Mouse (Mus musculus): ENCODE measurements around the gene Tfap2e. TPM values are rescaled to one million over a fixed set of nuclear protein-coding genes. Genes with fewer than 3 reads are reported as not detected.

Tfap2e gene
- polyA plus RNA-seq, 1 experiment = not detected

DNA sequence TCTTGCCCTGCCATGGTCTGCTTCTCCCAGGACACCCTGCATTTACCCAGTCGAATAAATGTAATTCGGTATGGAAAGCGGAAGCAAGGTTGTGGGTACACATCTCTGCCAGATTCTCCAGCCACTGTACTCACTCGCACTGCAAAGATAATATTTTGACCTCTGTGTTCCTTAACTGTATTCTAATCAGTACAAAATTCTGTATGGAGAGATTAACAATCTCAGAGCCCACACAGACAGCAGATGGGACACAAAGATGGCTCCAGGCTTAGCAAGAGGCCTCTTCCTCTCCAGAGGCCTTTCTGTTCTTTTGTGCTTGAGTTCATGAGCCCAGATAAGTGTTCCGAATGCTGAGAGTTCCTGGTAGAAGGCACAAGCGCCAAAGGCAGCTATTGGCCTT, 37.8 kb upstream of the Tfap2e start:
- 95% methylated on average over 6 of the region's 6 CpGs for WGBS
- no peak overlapping the region for H3K27ac ChIP-seq (ENCODE audit: insufficient read depth, low read depth, low read length)
- no peak overlapping the region for H3K4me3 ChIP-seq (ENCODE audit: insufficient read depth, low read depth, low read length)
- TF ChIP-seq POLR2A (IDR thresholded peaks at IDR 0.05; ENCODE audit: low read depth, low read length) (no peak), CTCF (conservative IDR thresholded peaks at IDR 0.05; ENCODE audit: insufficient read depth, insufficient read length, low read depth, low read length) (no peak)
- H3K27me3 ChIP-seq (replicated peaks; ENCODE audit: control insufficient read depth, insufficient read depth, low read length) = no peaks in the 10 kb centered on the region
- no peak for DNase-seq
- no peaks in the 10 kb centered on the region for H3K36me3 ChIP-seq (ENCODE audit: control insufficient read depth, insufficient read depth, low read length)
- H3K4me1 ChIP-seq (ENCODE audit: control insufficient read depth, insufficient read depth, low read length) = no peaks in the 10 kb centered on the region

DNA sequence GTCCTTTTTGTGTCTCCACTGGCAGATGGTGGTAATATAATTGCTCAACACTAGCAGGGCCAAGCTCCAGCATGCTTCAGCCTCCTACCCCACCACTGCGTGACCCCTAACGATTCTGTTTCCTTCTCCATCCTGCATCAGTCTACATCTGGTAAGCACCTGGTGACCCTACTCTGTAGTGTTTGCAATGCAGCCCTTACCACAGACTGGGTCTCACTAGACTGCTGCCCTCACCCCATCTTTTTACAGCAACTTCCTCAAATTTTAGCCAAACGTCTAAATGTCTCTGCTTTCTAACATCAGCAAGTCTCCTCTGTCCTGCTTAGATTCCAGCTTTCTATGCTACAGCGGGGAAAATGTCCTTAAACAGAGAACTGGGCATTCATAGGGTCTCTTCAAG, 34.8 kb upstream of the Tfap2e start:
- no peaks in the 10 kb centered on the region for H3K27me3 ChIP-seq (replicated peaks; ENCODE audit: control insufficient read depth, insufficient read depth, low read length)
- H3K4me1 ChIP-seq (ENCODE audit: control insufficient read depth, insufficient read depth, low read length) = no peaks in the 10 kb centered on the region
- no peak overlapping the region for H3K27ac ChIP-seq (ENCODE audit: insufficient read depth, low read depth, low read length)
- H3K36me3 ChIP-seq (ENCODE audit: control insufficient read depth, insufficient read depth, low read length) = no peaks in the 10 kb centered on the region
- DNase-seq = no peak
- WGBS = 89% methylated on average over 4 of the region's 4 CpGs
- H3K4me3 ChIP-seq (ENCODE audit: insufficient read depth, low read depth, low read length) = no peak overlapping the region
- no peak for TF ChIP-seq POLR2A (IDR thresholded peaks at IDR 0.05; ENCODE audit: low read depth, low read length)

DNA sequence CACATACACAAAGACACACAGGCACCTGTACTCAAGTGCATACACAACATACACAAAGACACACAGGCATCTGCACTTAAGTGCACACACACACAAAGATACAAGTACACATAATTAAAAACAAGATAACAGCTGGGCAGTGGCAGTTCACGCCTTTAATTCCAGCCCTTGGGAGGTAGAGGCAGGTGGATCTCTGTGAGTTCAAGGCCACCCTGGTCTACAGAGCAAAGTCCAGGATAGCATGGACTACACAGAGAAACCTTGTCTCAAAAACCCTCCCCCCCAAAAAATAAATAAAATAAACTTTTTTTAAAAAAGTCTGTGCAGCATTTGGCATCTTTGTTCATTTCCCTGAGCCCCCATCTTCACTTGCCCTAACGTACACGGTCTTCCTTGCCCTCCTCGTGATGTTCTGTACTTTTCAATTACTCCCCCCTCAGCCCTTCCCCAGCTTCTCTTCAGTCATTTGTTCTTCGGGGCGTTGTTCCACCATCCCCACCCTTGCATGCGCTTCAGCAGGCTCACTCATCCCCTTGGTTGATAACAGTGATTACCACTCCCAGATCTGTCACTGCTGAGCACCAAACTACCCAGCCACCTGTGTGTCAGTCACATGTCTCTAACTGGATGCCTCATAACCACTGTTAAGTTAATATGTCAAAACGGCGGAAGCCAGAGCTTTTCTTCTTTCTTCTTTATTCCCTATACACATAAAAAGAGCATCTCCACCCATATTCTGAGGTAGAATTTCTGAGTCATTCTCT, 33.9 kb upstream of the Tfap2e start:
- no peaks in the 10 kb centered on the region for H3K4me1 ChIP-seq (ENCODE audit: control insufficient read depth, insufficient read depth, low read length)
- 90% methylated on average over 9 of the region's 9 CpGs for WGBS

DNA sequence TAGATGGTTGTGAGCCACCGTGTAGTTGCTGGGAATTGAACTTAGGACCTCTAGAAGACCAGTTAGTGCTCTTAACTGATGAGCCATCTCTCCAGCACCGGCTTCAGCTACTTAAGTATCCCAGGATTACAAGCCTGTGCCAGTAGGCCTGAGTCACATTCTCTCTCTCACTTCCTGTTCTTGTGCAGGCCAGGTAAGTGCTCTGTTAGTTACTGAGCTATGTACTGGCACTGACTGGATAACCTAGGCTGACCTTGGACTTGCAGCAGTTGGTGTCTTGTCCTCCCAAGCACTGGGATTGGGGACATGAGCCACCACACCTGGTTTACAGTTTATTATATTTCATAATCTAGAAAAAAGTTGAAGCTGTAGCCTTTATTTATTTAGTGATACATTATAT, 27.4 kb upstream of the Tfap2e start:
- H3K27ac ChIP-seq (ENCODE audit: insufficient read depth, low read depth, low read length) = peak overlapping the region; percentile 92; the same call in 1 of the 2 replicates
- 36% methylated on average over 2 of the region's 2 CpGs for WGBS
- peaks cover 2% of the 10 kb centered on the region; the same call in 1 of the 2 replicates for H3K36me3 ChIP-seq (ENCODE audit: control insufficient read depth, insufficient read depth, low read length)
- peak; percentile 19 for DNase-seq
- TF ChIP-seq CTCF (conservative IDR thresholded peaks at IDR 0.05; ENCODE audit: insufficient read depth, insufficient read length, low read depth, low read length) = no peak
- TF ChIP-seq POLR2A (IDR thresholded peaks at IDR 0.05; ENCODE audit: low read depth, low read length) = no peak
- H3K4me1 ChIP-seq (ENCODE audit: control insufficient read depth, insufficient read depth, low read length) = peaks cover 13% of the 10 kb centered on the region
- no peaks in the 10 kb centered on the region for H3K27me3 ChIP-seq (replicated peaks; ENCODE audit: control insufficient read depth, insufficient read depth, low read length)
- no peak overlapping the region for H3K4me3 ChIP-seq (ENCODE audit: insufficient read depth, low read depth, low read length)

More for the DNA sequence above, 33.9 kb upstream of the Tfap2e start:
- Histone ChIP-seq H3K27me3 (replicated peaks; ENCODE audit: control insufficient read depth, insufficient read depth, low read length) (no peaks in the 10 kb centered on the region), H3K36me3 (ENCODE audit: control insufficient read depth, insufficient read depth, low read length) (no peaks in the 10 kb centered on the region), H3K27ac (ENCODE audit: insufficient read depth, low read depth, low read length) (no peak overlapping the region), H3K4me3 (ENCODE audit: insufficient read depth, low read depth, low read length) (no peak overlapping the region)
- no peak for TF ChIP-seq POLR2A (IDR thresholded peaks at IDR 0.05; ENCODE audit: low read depth, low read length)
- TF ChIP-seq CTCF (conservative IDR thresholded peaks at IDR 0.05; ENCODE audit: insufficient read depth, insufficient read length, low read depth, low read length) = no peak
- no peak for DNase-seq

DNA sequence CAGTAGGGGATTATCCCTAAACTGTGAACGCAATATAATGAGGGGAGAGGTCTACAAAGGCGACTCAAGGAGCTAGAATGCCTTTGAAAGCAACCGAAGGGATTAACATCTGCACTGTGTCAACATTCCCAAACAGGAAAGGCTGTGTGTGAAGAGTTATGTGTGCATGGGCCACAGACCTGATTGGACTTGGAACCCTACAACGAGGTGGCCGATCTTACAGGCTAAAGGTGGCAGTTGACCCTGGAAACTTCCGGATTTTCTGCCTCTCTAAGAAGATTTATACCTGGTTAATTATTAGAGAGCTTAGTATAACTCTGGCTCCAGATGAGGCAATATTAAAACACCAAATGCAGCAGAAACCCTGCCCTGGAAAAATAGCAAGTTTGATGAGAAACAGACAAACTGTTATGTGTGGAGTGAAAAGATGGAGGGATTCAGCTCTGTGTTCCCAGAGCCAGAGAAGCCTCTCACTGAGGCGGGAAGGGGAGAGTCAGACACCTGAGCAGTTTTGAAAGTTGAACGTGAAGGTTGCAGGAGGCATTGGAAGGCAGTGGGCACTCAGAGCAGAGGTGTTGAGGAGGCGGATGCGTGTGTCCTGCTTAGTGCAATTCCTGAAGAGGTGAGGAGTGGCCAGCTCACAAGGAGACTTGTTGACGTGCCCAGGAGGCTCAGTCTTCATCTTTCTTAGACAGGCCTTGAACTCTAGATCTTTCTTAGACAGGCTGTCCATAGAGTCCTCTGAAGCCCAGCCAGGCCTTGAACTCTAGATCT, 26.7 kb upstream of the Tfap2e start:
- 38% methylated on average over 11 of the region's 11 CpGs for WGBS
- Histone ChIP-seq H3K27ac (ENCODE audit: insufficient read depth, low read depth, low read length) (peak overlapping the region; percentile 92), H3K4me1 (ENCODE audit: control insufficient read depth, insufficient read depth, low read length) (peaks cover 13% of the 10 kb centered on the region), H3K36me3 (ENCODE audit: control insufficient read depth, insufficient read depth, low read length) (peaks cover 2% of the 10 kb centered on the region; the same call in 1 of the 2 replicates), H3K4me3 (ENCODE audit: insufficient read depth, low read depth, low read length) (no peak overlapping the region), H3K27me3 (replicated peaks; ENCODE audit: control insufficient read depth, insufficient read depth, low read length) (no peaks in the 10 kb centered on the region)
- DNase-seq = peak; percentile 83
- TF ChIP-seq POLR2A (IDR thresholded peaks at IDR 0.05; ENCODE audit: low read depth, low read length) (no peak), CTCF (conservative IDR thresholded peaks at IDR 0.05; ENCODE audit: insufficient read depth, insufficient read length, low read depth, low read length) (no peak)

DNA sequence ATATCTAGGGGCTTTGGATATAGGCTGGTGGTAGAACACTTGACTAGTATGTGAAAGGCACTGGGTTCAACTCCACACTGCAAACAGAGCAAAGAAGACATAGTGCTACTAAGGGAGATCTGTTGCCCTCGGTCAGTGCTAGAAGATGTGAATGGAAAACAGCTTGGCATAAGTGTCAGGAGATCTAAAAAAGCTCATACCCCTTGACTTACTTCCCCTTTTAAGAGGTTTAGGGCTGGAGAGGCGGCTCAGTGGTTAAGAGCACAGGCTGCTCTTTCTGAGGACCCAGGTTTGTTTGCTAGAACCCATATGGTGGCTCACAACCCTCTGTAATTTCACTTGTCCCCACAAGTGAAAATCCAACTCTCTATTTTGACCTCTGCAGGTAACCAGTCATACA, 23.4 kb upstream of the Tfap2e start:
- no peak overlapping the region for H3K4me3 ChIP-seq (ENCODE audit: insufficient read depth, low read depth, low read length)
- H3K27ac ChIP-seq (ENCODE audit: insufficient read depth, low read depth, low read length) = no peak overlapping the region
- no peaks in the 10 kb centered on the region for H3K27me3 ChIP-seq (replicated peaks; ENCODE audit: control insufficient read depth, insufficient read depth, low read length)
- peaks cover 13% of the 10 kb centered on the region for H3K4me1 ChIP-seq (ENCODE audit: control insufficient read depth, insufficient read depth, low read length)
- TF ChIP-seq CTCF (conservative IDR thresholded peaks at IDR 0.05; ENCODE audit: insufficient read depth, insufficient read length, low read depth, low read length) (no peak), POLR2A (IDR thresholded peaks at IDR 0.05; ENCODE audit: low read depth, low read length) (no peak)
- peaks cover 2% of the 10 kb centered on the region for H3K36me3 ChIP-seq (ENCODE audit: control insufficient read depth, insufficient read depth, low read length)
- DNase-seq = no peak
- 88% methylated on average over 2 of the region's 2 CpGs for WGBS

DNA sequence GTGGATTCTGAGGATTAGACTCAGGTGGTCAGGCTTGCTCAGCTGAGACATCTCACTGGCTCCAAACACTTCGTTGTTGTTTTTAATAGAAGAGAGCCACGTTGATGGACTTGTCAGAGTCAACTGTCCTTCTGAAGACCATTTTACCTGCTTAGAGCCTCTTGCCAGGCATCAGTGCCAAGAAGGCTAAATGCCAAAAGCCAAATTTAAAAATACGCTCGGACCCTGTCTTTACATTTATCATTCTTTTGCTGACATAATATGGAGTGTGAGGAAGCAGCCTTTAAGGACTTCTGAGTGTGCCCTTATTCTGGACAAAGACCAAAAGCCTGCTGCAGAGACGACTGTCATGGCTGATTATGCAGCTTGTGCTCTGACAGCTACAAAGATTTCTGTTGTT, 22.3 kb upstream of the Tfap2e start:
- DNase-seq = no peak
- Histone ChIP-seq H3K4me1 (ENCODE audit: control insufficient read depth, insufficient read depth, low read length) (peaks cover 13% of the 10 kb centered on the region), H3K4me3 (ENCODE audit: insufficient read depth, low read depth, low read length) (no peak overlapping the region), H3K36me3 (ENCODE audit: control insufficient read depth, insufficient read depth, low read length) (peaks cover 2% of the 10 kb centered on the region), H3K27me3 (replicated peaks; ENCODE audit: control insufficient read depth, insufficient read depth, low read length) (no peaks in the 10 kb centered on the region), H3K27ac (ENCODE audit: insufficient read depth, low read depth, low read length) (no peak overlapping the region)
- WGBS = 79% methylated on average over 5 of the region's 5 CpGs
- no peak for TF ChIP-seq POLR2A (IDR thresholded peaks at IDR 0.05; ENCODE audit: low read depth, low read length)
- TF ChIP-seq CTCF (conservative IDR thresholded peaks at IDR 0.05; ENCODE audit: insufficient read depth, insufficient read length, low read depth, low read length) = no peak
